Mouse (Mus musculus): ENCODE data around the gene Ambp. TPM values are rescaled to one million over a fixed set of nuclear protein-coding genes. Genes with fewer than 3 reads are reported as not detected.
A peak's percentile ranks its signal among the peaks of the same experiment; 100 is the strongest.

The Ambp gene
- polyA plus RNA-seq, 1 experiment: not detected

DNA sequence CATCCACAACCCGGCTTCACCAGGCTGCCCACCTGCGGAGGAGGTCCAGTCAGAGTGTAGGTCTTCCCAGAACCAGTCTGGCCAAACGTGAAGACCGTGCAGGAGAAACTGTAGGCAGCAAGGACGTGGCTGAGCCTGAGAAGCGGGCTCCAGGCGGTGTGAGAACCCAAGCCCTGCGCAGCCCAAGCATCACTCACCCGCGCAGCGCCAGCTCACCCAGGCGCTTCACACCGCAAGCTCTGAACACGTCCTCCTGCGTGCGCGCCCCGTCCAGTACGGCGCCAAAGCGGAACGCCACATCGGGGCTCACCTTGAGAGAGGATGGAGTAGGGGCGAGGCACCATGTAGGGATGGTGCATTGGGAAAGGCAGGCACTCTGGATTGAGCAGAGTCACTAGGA lies 16.5 kb upstream of the Ambp start:
- H3K4me1 ChIP-seq (ENCODE audit: control insufficient read depth, insufficient read depth, low read length): no peaks in the 10 kb centered on the region
- H3K4me3 ChIP-seq (replicated peaks; ENCODE audit: insufficient read depth, low read depth, low read length): no peak overlapping the region
- 46% methylated on average over 24 of the region's 24 CpGs for WGBS
- H3K27ac ChIP-seq (ENCODE audit: insufficient read depth, low read length): no peak overlapping the region
- TF ChIP-seq POLR2A (IDR thresholded peaks at IDR 0.05; ENCODE audit: borderline replicate concordance, insufficient read depth, low read length): no peak
- TF ChIP-seq CTCF (IDR thresholded peaks at IDR 0.05; ENCODE audit: borderline replicate concordance, insufficient read depth, low read depth, low read length): no peak
- H3K27me3 ChIP-seq (ENCODE audit: control insufficient read depth, insufficient read depth, low read length): no peaks in the 10 kb centered on the region
- DNase-seq: no peak

DNA sequence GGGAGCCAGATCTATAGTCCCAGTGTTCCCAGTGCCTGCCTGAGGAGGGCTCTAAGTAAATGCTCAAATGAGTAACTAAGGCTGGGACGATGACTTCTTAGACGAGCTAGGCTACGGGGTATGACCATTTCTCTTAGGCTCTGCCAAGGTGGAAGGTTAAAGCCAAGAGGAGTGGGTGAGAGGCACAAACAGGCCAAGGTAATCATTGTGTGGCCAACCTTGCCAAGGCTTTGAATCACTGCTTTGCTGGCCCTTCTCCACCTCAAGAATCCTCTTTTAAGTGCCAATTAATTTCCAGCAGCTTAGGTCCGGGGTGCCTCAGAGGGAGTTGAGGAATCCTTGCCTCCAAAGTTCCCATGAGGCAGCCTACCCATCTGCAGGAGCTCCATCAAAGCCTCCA lies 15.5 kb upstream of the Ambp start:
- H3K4me3 ChIP-seq (replicated peaks; ENCODE audit: insufficient read depth, low read depth, low read length): no peak overlapping the region
- no peaks in the 10 kb centered on the region for H3K27me3 ChIP-seq (ENCODE audit: control insufficient read depth, insufficient read depth, low read length)
- 49% methylated on average over 4 of the region's 4 CpGs for WGBS
- no peak for DNase-seq
- no peaks in the 10 kb centered on the region for H3K4me1 ChIP-seq (ENCODE audit: control insufficient read depth, insufficient read depth, low read length)
- TF ChIP-seq CTCF (IDR thresholded peaks at IDR 0.05; ENCODE audit: borderline replicate concordance, insufficient read depth, low read depth, low read length): no peak
- no peak for TF ChIP-seq POLR2A (IDR thresholded peaks at IDR 0.05; ENCODE audit: borderline replicate concordance, insufficient read depth, low read length)
- H3K27ac ChIP-seq (ENCODE audit: insufficient read depth, low read length): no peak overlapping the region

DNA sequence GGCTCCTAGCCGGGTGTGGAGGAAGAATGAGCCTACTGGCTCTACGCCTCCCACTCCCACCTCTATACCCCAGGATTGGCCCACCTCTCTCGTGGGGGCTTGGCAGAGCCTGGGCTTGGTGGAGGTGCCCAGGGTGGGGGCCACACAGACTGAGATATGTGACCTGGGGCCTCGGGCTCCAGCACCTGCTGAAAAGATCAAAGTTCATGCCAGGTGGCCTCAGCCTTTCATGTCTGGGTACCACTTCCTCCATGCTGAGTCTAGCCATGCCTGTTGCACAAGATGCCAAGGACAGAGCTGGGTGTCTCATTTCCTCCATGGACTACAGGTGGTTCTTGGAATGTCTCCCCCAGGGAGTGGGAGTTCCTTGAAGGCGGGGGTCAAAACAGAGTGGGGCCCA lies 11.7 kb upstream of the Ambp start:
- no peaks in the 10 kb centered on the region for H3K4me1 ChIP-seq (ENCODE audit: control insufficient read depth, insufficient read depth, low read length)
- no peak overlapping the region for H3K4me3 ChIP-seq (replicated peaks; ENCODE audit: insufficient read depth, low read depth, low read length)
- WGBS: 83% methylated on average over 5 of the region's 5 CpGs

DNA sequence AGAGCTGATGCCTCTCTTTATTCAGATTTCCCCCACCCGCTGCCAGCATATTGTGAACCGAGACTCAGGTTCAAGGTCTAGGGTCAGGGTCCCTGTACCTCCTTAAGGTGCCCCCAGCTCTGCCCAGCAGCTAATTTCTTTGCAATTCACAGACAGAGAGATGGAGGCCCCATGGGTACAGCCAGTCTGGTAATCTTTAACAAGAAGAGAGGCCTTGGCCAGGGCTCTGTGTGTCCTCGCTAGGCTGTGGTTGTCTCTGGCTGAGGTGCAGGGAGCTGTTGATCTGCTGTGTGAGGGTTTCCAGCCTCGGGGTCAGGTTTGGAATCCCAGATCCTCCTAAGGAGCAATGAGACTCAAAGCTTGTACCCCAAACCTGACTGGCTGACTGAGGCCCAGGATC lies 11.0 kb upstream of the Ambp start:
- Histone ChIP-seq H3K27me3 (ENCODE audit: control insufficient read depth, insufficient read depth, low read length) (no peaks in the 10 kb centered on the region), H3K4me1 (ENCODE audit: control insufficient read depth, insufficient read depth, low read length) (no peaks in the 10 kb centered on the region), H3K4me3 (replicated peaks; ENCODE audit: insufficient read depth, low read depth, low read length) (no peak overlapping the region), H3K27ac (ENCODE audit: insufficient read depth, low read length) (no peak overlapping the region)
- TF ChIP-seq POLR2A (IDR thresholded peaks at IDR 0.05; ENCODE audit: borderline replicate concordance, insufficient read depth, low read length) (no peak), CTCF (IDR thresholded peaks at IDR 0.05; ENCODE audit: borderline replicate concordance, insufficient read depth, low read depth, low read length) (no peak)
- 91% methylated on average over 4 of the region's 4 CpGs for WGBS
- no peak for DNase-seq

More for the DNA sequence above, 11.7 kb upstream of the Ambp start:
- no peak for TF ChIP-seq POLR2A (IDR thresholded peaks at IDR 0.05; ENCODE audit: borderline replicate concordance, insufficient read depth, low read length)
- no peak for TF ChIP-seq CTCF (IDR thresholded peaks at IDR 0.05; ENCODE audit: borderline replicate concordance, insufficient read depth, low read depth, low read length)
- Histone ChIP-seq H3K27ac (ENCODE audit: insufficient read depth, low read length) (no peak overlapping the region), H3K27me3 (ENCODE audit: control insufficient read depth, insufficient read depth, low read length) (no peaks in the 10 kb centered on the region)
- DNase-seq: no peak

GRCm38 (mm10) chr4:63158961-63159592 lies 4.5 kb upstream of the Ambp start:
- no peak overlapping the region for H3K4me3 ChIP-seq (replicated peaks; ENCODE audit: insufficient read depth, low read depth, low read length)
- WGBS: 17% methylated on average over 5 of the region's 5 CpGs
- H3K4me1 ChIP-seq (ENCODE audit: control insufficient read depth, insufficient read depth, low read length): no peaks in the 10 kb centered on the region
- TF ChIP-seq POLR2A (IDR thresholded peaks at IDR 0.05; ENCODE audit: borderline replicate concordance, insufficient read depth, low read length) (no peak), CTCF (IDR thresholded peaks at IDR 0.05; ENCODE audit: borderline replicate concordance, insufficient read depth, low read depth, low read length) (peak; percentile 87)
- peak; percentile 59 to 66 for DNase-seq
- no peaks in the 10 kb centered on the region for H3K27me3 ChIP-seq (ENCODE audit: control insufficient read depth, insufficient read depth, low read length)
- no peak overlapping the region for H3K27ac ChIP-seq (ENCODE audit: insufficient read depth, low read length)

DNA sequence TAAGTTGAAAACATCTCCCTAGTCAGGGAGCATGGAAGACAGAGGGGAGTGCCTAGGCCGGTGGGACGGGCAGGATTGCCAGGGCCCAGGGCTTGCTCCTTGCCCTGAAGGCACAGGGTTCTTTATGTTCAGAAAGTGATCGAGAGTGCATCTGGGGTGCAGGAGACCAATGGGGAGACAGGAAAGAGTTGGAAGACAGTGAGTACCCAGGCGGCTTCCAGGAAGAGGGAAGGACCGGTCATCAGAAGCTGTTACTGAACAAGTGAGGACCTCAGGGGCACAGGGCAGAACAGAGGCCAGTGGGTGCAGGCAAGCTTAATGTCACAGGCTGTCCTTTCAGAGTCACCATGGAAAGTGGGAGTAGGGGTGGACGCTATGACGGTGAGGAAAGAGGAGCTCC lies 3.6 kb upstream of the Ambp start:
- DNase-seq: no peak
- no peaks in the 10 kb centered on the region for H3K4me1 ChIP-seq (ENCODE audit: control insufficient read depth, insufficient read depth, low read length)
- TF ChIP-seq POLR2A (IDR thresholded peaks at IDR 0.05; ENCODE audit: borderline replicate concordance, insufficient read depth, low read length) (no peak), CTCF (IDR thresholded peaks at IDR 0.05; ENCODE audit: borderline replicate concordance, insufficient read depth, low read depth, low read length) (no peak)
- H3K27ac ChIP-seq (ENCODE audit: insufficient read depth, low read length): no peak overlapping the region
- WGBS: 96% methylated on average over 7 of the region's 7 CpGs
- H3K4me3 ChIP-seq (replicated peaks; ENCODE audit: insufficient read depth, low read depth, low read length): no peak overlapping the region
- H3K27me3 ChIP-seq (ENCODE audit: control insufficient read depth, insufficient read depth, low read length): no peaks in the 10 kb centered on the region

DNA sequence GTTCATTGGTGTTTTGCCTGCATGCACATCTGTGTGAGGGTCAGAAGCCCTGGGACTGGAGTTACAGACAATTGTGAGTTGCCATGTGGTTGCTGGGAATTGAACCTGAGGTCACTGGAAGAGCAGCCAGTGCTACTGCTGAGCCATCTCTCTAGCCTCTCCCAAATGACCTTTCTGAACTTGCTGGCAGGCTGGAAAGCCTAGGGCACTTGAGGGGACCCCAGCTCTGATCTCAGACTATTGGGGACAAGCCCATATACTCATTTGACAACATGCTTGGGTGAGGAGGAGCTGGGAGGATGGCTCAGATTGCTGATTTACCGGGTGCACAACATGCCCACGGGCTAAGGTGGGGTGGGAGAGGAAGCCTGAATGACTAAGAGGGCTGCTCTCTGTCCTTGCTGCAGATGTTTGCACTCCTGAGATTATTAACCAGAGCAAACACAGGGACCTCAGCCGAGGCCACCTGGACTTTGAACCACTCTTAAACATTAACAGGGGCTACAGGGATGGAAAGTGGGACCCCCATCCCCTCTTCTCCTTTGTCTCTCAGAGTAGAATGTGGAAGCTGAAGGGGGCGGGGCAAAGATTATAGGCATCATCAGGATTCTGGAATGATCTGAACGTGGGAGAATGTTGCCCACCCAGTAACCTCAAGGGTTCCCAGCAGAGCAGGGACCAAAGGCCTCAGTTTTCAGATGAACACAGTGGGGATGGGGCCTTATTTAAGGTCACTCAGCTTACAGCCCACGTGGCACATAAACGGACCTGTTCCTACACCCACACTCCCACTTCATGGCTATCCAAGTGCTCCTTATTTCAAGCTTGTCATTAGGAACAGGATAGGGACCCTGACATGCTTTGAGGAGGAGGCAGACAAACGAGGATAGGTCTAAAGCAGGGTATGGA lies 2.4 kb upstream of the Ambp start:
- Histone ChIP-seq H3K4me1 (ENCODE audit: control insufficient read depth, insufficient read depth, low read length) (no peaks in the 10 kb centered on the region), H3K27me3 (ENCODE audit: control insufficient read depth, insufficient read depth, low read length) (no peaks in the 10 kb centered on the region), H3K27ac (ENCODE audit: insufficient read depth, low read length) (no peak overlapping the region), H3K4me3 (replicated peaks; ENCODE audit: insufficient read depth, low read depth, low read length) (no peak overlapping the region)
- 74% methylated on average over 8 of the region's 8 CpGs for WGBS
- DNase-seq: no peak
- TF ChIP-seq POLR2A (IDR thresholded peaks at IDR 0.05; ENCODE audit: borderline replicate concordance, insufficient read depth, low read length) (no peak), CTCF (IDR thresholded peaks at IDR 0.05; ENCODE audit: borderline replicate concordance, insufficient read depth, low read depth, low read length) (no peak)

DNA sequence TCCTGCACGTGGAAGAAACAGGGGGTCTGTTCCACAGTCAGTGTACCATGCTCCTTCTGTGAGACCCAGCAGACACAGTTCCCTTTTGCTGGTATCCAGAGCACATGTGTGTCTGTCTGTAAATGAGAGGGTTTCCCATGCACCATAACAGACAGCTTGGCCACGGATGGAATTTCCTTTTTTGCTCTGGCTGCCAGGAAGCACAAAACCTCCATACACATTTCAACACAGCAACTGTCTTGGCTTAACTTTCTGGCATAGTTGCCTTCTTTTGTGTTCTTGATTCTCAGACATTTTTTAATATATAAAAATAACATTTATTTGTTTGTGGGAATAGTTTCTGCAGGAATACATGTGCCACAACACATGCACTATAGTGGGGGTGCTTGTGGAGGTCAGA lies 997 bp upstream of the Ambp start:
- no peak overlapping the region for H3K4me3 ChIP-seq (replicated peaks; ENCODE audit: insufficient read depth, low read depth, low read length)
- DNase-seq: no peak
- H3K27me3 ChIP-seq (ENCODE audit: control insufficient read depth, insufficient read depth, low read length): no peaks in the 10 kb centered on the region
- 40% methylated on average over 2 of the region's 2 CpGs for WGBS
- H3K4me1 ChIP-seq (ENCODE audit: control insufficient read depth, insufficient read depth, low read length): no peaks in the 10 kb centered on the region
- TF ChIP-seq POLR2A (IDR thresholded peaks at IDR 0.05; ENCODE audit: borderline replicate concordance, insufficient read depth, low read length) (no peak), CTCF (IDR thresholded peaks at IDR 0.05; ENCODE audit: borderline replicate concordance, insufficient read depth, low read depth, low read length) (no peak)
- no peak overlapping the region for H3K27ac ChIP-seq (ENCODE audit: insufficient read depth, low read length)
